Mouse (Mus musculus): Measurements from ENCODE around the gene Flt3.

The Flt3 gene

GRCm38 (mm10) chr5:147345981-147346380 lies 54.3 kb downstream of the Flt3 start:
- DNase-seq: no peak

- DNase-seq: no peak
Observed at GRCm38 (mm10) chr5:147343904-147344303, 56.4 kb downstream of the Flt3 start.

- DNase-seq: no peak
Observed at GRCm38 (mm10) chr5:147342901-147343300, 57.4 kb downstream of the Flt3 start.

GRCm38 (mm10) chr5:147340741-147341414 lies 59.4 kb downstream of the Flt3 start:
- no peak for DNase-seq

GRCm38 (mm10) chr5:147339560-147339959 lies 60.7 kb downstream of the Flt3 start:
- no peak for DNase-seq

- DNase-seq: no peak
Observed at GRCm38 (mm10) chr5:147338967-147339366, 61.3 kb downstream of the Flt3 start.

- DNase-seq: no peak
Observed at GRCm38 (mm10) chr5:147332711-147333110, 67.6 kb downstream of the Flt3 start.

- no peak for DNase-seq
Observed at GRCm38 (mm10) chr5:147331547-147331946, 68.7 kb downstream of the Flt3 start.

- DNase-seq: no peak
Observed at GRCm38 (mm10) chr5:147329946-147330345, 70.3 kb downstream of the Flt3 start.

- DNase-seq: no peak
Observed at GRCm38 (mm10) chr5:147327636-147328035, 72.7 kb downstream of the Flt3 start.

GRCm38 (mm10) chr5:147325931-147326330 lies 74.4 kb downstream of the Flt3 start:
- no peak for DNase-seq

GRCm38 (mm10) chr5:147323237-147323917 lies 76.9 kb downstream of the Flt3 start:
- DNase-seq: no peak

- DNase-seq: no peak
Observed at GRCm38 (mm10) chr5:147322183-147322582, 78.1 kb downstream of the Flt3 start, which contains the start of gene Urad. TSS of gene Urad (minus strand) at chr5:147322440.

GRCm38 (mm10) chr5:147319653-147320052 lies 80.6 kb downstream of the Flt3 start:
- no peak for DNase-seq

- DNase-seq: no peak
Observed at GRCm38 (mm10) chr5:147317991-147318390, 82.3 kb downstream of the Flt3 start.

GRCm38 (mm10) chr5:147317321-147317720 lies 83.0 kb downstream of the Flt3 start:
- no peak for DNase-seq

- DNase-seq: no peak
Observed at GRCm38 (mm10) chr5:147315432-147316075, 84.7 kb downstream of the Flt3 start.

- DNase-seq: no peak
Observed at GRCm38 (mm10) chr5:147314646-147315431, 85.5 kb downstream of the Flt3 start.

- no peak for DNase-seq
Observed at GRCm38 (mm10) chr5:147312830-147313685, 87.2 kb downstream of the Flt3 start.

GRCm38 (mm10) chr5:147309786-147310185 lies 90.5 kb downstream of the Flt3 start:
- DNase-seq: no peak

GRCm38 (mm10) chr5:147308451-147308850 lies 91.8 kb downstream of the Flt3 start:
- DNase-seq: no peak

- DNase-seq: no peak
Observed at GRCm38 (mm10) chr5:147307398-147307785, 92.9 kb downstream of the Flt3 start.
